Mouse (Mus musculus) kidney, postnatal 10 days (tissue): ENCODE results near the gene Ccdc8.

Source experiments
- DNase-seq: peaks from one replicate; pipeline ENCODE4 v3.0.0; 2021; ENCODE audit warnings: mixed read lengths

The Ccdc8 gene

DNA sequence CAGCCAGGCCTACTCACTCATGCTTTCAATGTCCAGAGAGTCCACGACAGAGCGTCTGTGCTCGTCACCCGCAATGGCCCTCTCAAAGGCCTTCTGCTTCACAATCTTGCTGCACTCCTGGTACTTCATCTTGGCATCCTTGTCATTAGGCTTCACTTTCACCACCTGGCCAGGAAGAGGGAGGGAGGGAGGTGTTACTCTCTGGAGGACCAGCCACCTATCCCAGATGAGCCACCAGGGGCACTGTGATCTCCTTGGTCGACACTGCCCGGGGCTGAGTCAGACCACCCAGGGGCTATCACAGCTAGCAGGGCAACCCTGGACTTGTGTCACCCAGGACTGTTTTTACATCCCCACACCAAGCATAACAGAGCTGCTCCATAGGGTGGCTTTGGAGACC, 22.9 kb downstream of the Ccdc8 start:
- DNase-seq = no peak

DNA sequence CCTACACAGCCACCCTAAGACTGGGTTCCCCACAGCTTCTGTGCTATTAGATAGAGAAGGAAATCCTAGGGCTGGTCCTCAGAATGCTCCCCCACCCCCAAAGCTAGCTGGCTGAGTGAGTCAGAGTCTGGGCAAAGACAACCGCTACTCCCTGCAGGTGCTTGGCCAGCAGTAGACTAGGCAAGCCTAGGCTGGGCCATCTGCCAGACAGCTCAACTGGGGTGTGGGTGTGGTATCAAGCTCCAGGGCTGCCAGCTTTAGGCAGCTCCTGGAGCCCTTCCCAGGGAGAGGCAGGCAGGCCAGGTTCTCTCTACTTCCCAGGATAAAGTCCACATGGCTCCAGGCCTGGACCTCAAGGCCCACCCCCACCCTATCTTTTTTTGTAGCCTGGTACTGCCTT, 24.5 kb downstream of the Ccdc8 start:
- peak; percentile 91 for DNase-seq

- DNase-seq = no peak
Measured at GRCm38 (mm10) chr7:17017921-17018320, 25.4 kb downstream of the Ccdc8 start.

- DNase-seq = no peak
Measured at GRCm38 (mm10) chr7:17019426-17020166, 27.1 kb downstream of the Ccdc8 start.

- no peak for DNase-seq
Measured at GRCm38 (mm10) chr7:17022176-17022575, 29.7 kb downstream of the Ccdc8 start.

DNA sequence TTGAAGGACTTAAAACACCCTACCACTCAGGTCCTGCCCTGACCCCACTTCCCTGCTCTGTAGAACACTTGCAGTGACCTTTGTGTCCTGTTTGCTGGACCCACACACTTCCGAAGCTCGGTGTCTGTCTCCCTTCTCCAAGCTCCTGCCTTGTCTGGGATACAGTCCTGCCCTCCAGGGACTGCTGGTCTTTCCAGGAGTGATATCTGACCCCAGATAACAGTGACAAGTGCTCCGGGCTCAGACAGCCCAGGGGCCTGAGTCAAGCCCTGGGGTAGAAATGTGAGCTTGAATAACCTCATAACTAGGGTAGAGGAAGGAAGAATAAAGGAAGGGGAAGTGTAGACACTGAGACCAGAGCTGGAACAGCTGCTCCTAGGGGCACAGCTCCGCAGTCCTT, 31.2 kb downstream of the Ccdc8 start:
- DNase-seq = no peak

DNA sequence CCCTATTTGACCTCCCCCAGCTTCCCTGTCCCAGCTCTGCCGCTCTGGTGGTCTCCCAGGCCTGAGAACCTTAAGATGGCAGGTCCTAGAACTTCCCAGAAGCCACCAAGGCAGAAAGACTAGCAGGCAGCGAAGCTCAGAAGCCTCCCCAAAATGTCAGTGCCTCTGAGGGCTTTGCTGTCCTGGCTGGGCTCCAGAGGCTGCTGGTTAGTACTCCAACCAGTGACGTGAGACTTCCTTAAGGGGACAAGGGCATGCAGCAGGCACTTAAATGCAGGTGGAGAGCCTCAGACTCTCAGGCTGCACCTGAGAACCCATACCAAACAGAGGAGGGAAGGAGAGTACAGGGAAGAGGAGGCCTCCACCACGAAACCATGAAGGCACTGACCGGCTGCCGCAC, 31.6 kb downstream of the Ccdc8 start:
- DNase-seq = peak; percentile 59

- DNase-seq = peak; percentile 72
Measured at GRCm38 (mm10) chr7:17024814-17025504, 32.5 kb downstream of the Ccdc8 start.

DNA sequence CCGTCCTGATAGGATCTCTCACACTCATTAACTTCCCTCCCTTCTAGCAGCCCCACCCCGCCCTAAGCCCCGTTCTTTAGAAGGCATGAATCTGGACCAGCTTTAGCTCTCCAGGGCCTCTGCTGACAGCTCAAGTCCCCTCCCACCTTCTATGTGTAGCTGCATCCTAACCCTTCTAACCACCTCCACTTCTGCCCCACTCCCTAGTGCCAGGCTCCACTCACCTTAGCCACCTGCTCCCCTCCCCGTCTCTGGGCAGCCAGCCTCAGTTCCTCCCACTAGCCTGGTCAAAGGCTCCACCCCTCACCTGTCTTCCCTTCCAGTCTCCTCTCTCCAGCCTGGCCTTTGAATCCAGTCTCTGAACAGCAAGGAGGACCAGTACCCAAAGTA, 33.0 kb downstream of the Ccdc8 start:
- no peak for DNase-seq

DNA sequence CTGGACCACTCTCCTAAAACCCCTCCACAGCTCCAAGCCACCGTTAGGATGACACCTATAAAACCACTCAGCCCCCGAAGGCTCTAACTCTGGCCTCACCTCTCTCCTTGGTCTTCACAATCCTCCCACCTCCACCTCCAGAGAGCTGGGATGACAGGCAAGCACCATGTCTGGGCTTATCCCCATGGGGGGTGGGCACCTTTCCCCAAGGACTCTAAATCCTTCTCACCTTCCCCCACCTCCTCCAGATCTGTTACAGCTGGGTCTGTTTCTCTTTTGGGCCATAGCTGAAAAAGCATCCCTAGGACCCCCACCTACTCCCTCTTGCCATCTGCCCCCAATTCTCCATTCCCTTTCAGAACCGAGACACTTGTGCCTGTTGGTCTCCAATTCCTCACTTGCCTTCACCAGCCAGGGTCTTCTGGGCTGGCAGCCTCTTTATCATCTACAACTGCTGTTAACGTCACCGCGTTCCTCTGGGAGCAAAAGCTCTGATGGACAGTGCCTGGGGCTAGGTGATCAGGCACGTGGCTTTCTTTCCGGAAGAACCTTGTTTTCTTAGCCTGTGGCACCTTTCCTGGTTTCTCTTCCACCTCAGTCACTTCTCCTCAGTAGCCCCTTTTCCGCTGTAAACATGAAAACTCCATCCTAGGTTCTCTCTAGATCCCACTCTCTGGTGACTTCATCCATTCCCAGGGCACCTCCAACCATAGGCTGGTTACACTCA, 33.6 kb downstream of the Ccdc8 start:
- DNase-seq = no peak

DNA sequence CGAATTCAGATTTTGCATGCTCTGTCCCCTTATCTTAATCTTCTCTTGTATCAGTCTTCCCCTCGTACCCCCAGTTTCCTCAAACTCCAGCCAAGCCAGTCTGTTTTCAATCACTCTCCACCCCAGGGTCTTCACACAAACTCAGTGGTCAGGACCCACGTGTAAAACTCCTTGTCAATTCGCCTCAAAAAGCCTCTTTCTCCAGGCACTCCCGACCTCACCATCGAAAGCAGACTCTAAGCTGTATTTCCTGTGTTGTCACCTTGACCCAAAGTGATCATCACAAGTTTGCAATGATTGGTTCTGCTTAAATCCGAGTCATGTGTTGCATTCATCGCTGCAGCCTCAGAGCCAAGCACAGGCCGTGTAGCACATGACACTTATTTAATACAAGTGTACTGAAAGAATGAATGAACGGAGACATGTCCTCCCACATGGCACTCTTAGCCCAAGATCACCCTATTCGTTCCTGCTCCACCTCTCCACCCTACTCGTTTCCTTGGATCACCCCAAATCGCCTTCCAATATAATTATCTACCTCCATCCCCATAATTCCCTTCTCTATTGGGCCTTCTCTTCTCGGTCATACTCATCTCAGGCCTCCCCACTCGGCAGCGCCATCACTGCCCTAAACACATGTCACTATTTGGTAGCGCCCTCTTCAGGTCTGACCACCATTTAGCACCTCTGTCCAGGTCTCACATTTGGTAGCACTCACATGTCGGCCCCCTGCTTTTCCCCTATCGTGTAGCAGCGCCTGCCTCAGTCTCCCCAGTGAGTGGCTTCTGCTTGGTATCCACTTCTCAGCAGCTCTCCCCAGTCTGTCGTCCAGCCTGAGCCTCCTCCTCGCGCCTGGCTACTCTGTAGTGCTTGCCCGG, 34.4 kb downstream of the Ccdc8 start:
- DNase-seq = no peak

GRCm38 (mm10) chr7:17027588-17028343, 35.3 kb downstream of the Ccdc8 start, which contains the start of gene Ppp5c:
Ppp5c (minus strand) TSS chr7:17027924.
- peak; percentile 95 for DNase-seq

- DNase-seq = no peak
Measured at GRCm38 (mm10) chr7:17028923-17029322, 36.4 kb downstream of the Ccdc8 start.

DNA sequence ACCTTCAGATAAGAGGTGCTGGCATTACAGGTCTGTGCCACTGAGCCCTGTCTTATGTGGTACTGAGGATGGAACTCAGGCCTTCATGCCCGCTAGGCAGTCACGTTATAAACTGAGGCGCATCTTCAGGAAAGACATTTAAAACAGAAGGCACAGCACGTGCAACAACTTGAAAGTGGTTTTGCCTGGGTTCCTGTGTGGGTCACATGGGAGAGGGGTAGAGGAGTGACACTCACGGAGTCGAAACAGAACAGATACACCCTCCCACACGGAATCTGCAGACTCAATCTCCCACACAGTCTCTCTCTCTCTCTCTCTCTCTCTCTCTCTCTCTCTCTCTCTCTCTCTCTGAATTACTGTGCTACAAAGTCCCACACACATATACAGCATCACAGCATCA, 37.7 kb downstream of the Ccdc8 start:
- DNase-seq = no peak

DNA sequence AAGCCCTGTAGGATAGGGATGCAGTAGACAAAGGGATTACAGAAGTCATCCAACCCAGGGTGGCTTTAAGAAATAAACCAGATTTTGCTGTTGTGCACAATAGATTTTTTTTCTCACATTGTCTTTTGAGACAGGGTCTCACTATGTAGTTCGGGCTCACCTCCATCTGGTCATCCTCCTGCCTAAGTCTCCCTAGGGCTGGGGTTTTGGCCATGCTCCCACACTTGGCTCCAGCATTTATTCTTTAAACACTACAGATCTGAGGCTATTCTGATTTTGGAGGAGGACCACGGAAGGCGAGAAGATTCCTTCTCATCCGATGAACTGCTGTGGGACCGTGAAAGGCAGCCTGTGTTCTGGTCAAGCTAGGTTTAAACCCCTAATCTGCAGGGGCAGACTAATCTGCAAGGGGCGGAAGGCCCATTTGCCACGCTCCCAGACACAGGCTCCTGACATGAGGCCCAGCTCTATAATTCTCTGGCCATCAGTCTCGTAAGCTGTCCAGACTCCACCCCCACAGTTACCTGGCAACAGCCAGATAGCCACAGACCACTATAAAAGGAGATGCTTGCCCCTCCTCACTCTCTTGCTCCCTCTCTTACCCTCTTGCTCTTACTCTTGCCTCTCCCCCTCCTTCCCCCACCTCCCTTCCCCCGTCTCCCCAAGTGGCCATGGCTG, 45.6 kb downstream of the Ccdc8 start:
- DNase-seq = no peak

- no peak for DNase-seq
Measured at GRCm38 (mm10) chr7:17039373-17039772, 46.9 kb downstream of the Ccdc8 start.

DNA sequence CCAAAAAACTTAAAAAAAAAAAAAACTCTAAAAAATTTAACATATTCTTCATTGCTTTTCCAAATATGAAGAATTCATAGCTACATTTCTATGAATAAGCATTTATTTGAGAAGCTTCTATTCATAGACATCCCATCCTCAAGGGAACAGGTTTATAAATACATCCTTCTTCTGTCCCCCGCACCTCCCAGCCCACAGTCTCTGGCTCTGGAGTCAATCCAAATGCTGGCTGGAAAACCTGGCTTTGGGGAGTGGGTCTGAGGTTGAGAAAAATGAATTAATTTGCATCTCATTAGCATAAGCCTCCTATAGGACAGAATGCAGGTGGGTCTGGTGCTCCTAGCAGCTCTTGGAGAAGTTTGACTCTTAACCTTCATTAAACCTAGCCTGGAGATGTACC, 53.2 kb downstream of the Ccdc8 start:
- DNase-seq = no peak
